Mouse (Mus musculus) CH12.LX (cell line): Measurements from ENCODE around the gene Plod3. TPM values are rescaled to one million over a fixed set of nuclear protein-coding genes. Genes with fewer than 3 reads are reported as not detected.

Experiments used
- DNase-seq: peaks from one replicate; pipeline ENCODE4 v3.0.0-alpha.2; 2013; ENCODE audit errors: extremely low read depth
- H3K27ac ChIP-seq: 2 replicates; pipeline ENCODE4 v1.5.1; 2012; ENCODE audit warnings: low read depth, mild to moderate bottlenecking, control low read depth, moderate library complexity; ENCODE audit not compliant: insufficient read depth
- H3K27me3 ChIP-seq: replicated peaks from 2 replicates; pipeline ENCODE3; 2012; ENCODE audit warnings: inconsistent platforms
- H3K36me3 ChIP-seq, 2 experiments: replicated peaks in 1 of 2; 2 replicates each; pipeline versions ENCODE3 to v1.6.1; 2012; ENCODE audit warnings: inconsistent platforms in 1 of 2, low read length in 1 of 2, mild to moderate bottlenecking in 1 of 2, mixed read lengths in 1 of 2, moderate library complexity in 1 of 2; ENCODE audit not compliant: control insufficient read depth in 1 of 2, insufficient read depth in 1 of 2
- H3K4me1 ChIP-seq, 2 experiments: 2 replicates each; pipeline ENCODE4 v1.6.1; 2012; ENCODE audit warnings: inconsistent platforms in 1 of 2, moderate library complexity in 1 of 2; ENCODE audit not compliant: insufficient read depth in 2 of 2, control insufficient read depth in 1 of 2
- H3K4me2 ChIP-seq: 2 replicates; pipeline ENCODE4 v1.6.1; 2012; ENCODE audit warnings: low read depth, mild to moderate bottlenecking, control low read depth; ENCODE audit not compliant: poor library complexity, insufficient read depth, severe bottlenecking
- H3K4me3 ChIP-seq, 3 experiments: fragments of 150-350 bp in 1 of 3; sonication (generic) in 1 of 3; replicated peaks in 1 of 3; 2 replicates each; pipeline versions ENCODE3 to v1.5.1; 2011 to 2012; ENCODE audit warnings: low read depth in 2 of 3, low read length in 2 of 3, mild to moderate bottlenecking in 2 of 3, moderate library complexity in 2 of 3, control low read depth in 1 of 3, improper control_type of control experiment in 1 of 3, inconsistent platforms in 1 of 3, mixed read lengths in 1 of 3; ENCODE audit not compliant: poor library complexity in 1 of 3
- H3K79me2 ChIP-seq: replicated peaks from 2 replicates; pipeline ENCODE4 v1.6.1; 2012; ENCODE audit warnings: mild to moderate bottlenecking, moderate library complexity; ENCODE audit not compliant: control insufficient read depth, poor library complexity, insufficient read depth, severe bottlenecking; ENCODE audit errors: extremely low read depth
- H3K9ac ChIP-seq: 2 replicates; pipeline ENCODE4 v1.6.1; 2012; ENCODE audit warnings: low read depth, mild to moderate bottlenecking, control low read depth, moderate library complexity; ENCODE audit not compliant: insufficient read depth
- H3K9me3 ChIP-seq: replicated peaks from 2 replicates; pipeline ENCODE3; 2012; ENCODE audit warnings: low read length, inconsistent platforms, mixed read lengths
- BHLHE40 ChIP-seq: IDR thresholded peaks from 2 replicates; pipeline ENCODE4 v1.6.1; 2011; ENCODE audit warnings: mild to moderate bottlenecking, low read depth, low read length, improper control_type of control experiment
- CHD1 ChIP-seq: IDR thresholded peaks from 2 replicates; pipeline ENCODE4 v1.6.1; 2012; ENCODE audit warnings: low read depth, low read length, improper control_type of control experiment, inconsistent platforms
- CTCF ChIP-seq, 2 experiments: IDR thresholded peaks in 1 of 2; conservative IDR thresholded peaks in 1 of 2; 2 replicates each; pipeline ENCODE4 v1.5.1; 2011 to 2012; ENCODE audit warnings: low read depth in 2 of 2, low read length in 2 of 2, improper control_type of control experiment in 1 of 2, inconsistent platforms in 1 of 2, mild to moderate bottlenecking in 1 of 2, moderate library complexity in 1 of 2
- EP300 ChIP-seq: IDR thresholded peaks from 2 replicates; pipeline ENCODE4 v1.6.1; 2011; ENCODE audit warnings: low read length, improper control_type of control experiment
- ETS1 ChIP-seq: conservative IDR thresholded peaks from 2 replicates; pipeline ENCODE4 v1.6.1; 2012; ENCODE audit warnings: low read depth, mild to moderate bottlenecking, inconsistent platforms, low read length, improper control_type of control experiment, moderate library complexity
- GABPA ChIP-seq: IDR thresholded peaks from 2 replicates; pipeline ENCODE4 v1.6.1; 2012; ENCODE audit warnings: low read depth, low read length, improper control_type of control experiment, inconsistent platforms; ENCODE audit not compliant: insufficient replicate concordance
- HCFC1 ChIP-seq: IDR thresholded peaks from 2 replicates; pipeline ENCODE4 v1.6.1; 2012; ENCODE audit warnings: low read depth, mild to moderate bottlenecking, inconsistent platforms, low read length, improper control_type of control experiment
- IRF4 ChIP-seq: IDR thresholded peaks from 2 replicates; pipeline ENCODE4 v1.6.1; 2014; ENCODE audit warnings: low read depth, mild to moderate bottlenecking, inconsistent platforms, low read length, improper control_type of control experiment
- JUN ChIP-seq: IDR thresholded peaks from 2 replicates; pipeline ENCODE4 v1.6.1; 2011; ENCODE audit warnings: low read depth, mild to moderate bottlenecking, low read length, improper control_type of control experiment, moderate library complexity; ENCODE audit not compliant: insufficient read depth
- JUND ChIP-seq: conservative IDR thresholded peaks from 2 replicates; pipeline ENCODE4 v1.6.1; 2011; ENCODE audit warnings: low read depth, low read length, improper control_type of control experiment
- KAT2A ChIP-seq: IDR thresholded peaks from 2 replicates; pipeline ENCODE4 v1.6.1; 2012; ENCODE audit warnings: low read length, improper control_type of control experiment, inconsistent platforms; ENCODE audit not compliant: insufficient replicate concordance
- MAX ChIP-seq: IDR thresholded peaks from 2 replicates; pipeline ENCODE4 v1.6.1; 2011; ENCODE audit warnings: low read length, improper control_type of control experiment
- MAZ ChIP-seq: IDR thresholded peaks from 2 replicates; pipeline ENCODE4 v1.6.1; 2012; ENCODE audit warnings: low read depth, mild to moderate bottlenecking, inconsistent platforms, low read length, improper control_type of control experiment, moderate library complexity
- MXI1 ChIP-seq: IDR thresholded peaks from 2 replicates; pipeline ENCODE4 v1.6.1; 2011; ENCODE audit warnings: mild to moderate bottlenecking, low read depth, low read length, improper control_type of control experiment
- NRF1 ChIP-seq: IDR thresholded peaks from 2 replicates; pipeline ENCODE4 v1.6.1; 2014; ENCODE audit warnings: low read depth, mild to moderate bottlenecking, inconsistent platforms, low read length, improper control_type of control experiment, moderate library complexity
- PAX5 ChIP-seq: IDR thresholded peaks from 2 replicates; pipeline ENCODE4 v1.6.1; 2012; ENCODE audit warnings: low read length, inconsistent platforms, mixed read lengths
- POLR2A ChIP-seq: IDR thresholded peaks from 2 replicates; pipeline ENCODE4 v1.6.1; 2011; ENCODE audit warnings: low read depth, mild to moderate bottlenecking, improper control_type of control experiment, low read length
- RAD21 ChIP-seq: IDR thresholded peaks from 2 replicates; pipeline ENCODE4 v1.6.1; 2011; ENCODE audit warnings: low read depth, mild to moderate bottlenecking, low read length, improper control_type of control experiment, moderate library complexity
- RCOR1 ChIP-seq: conservative IDR thresholded peaks from 2 replicates; pipeline ENCODE4 v1.6.1; 2012; ENCODE audit warnings: low read depth, mild to moderate bottlenecking, inconsistent platforms, low read length, improper control_type of control experiment
- SIN3A ChIP-seq: IDR thresholded peaks from 2 replicates; pipeline ENCODE4 v1.6.1; 2012; ENCODE audit warnings: low read length, improper control_type of control experiment, inconsistent platforms
- SMC3 ChIP-seq: IDR thresholded peaks from 2 replicates; pipeline ENCODE4 v1.6.1; 2011; ENCODE audit warnings: low read depth, low read length, improper control_type of control experiment
- UBTF ChIP-seq: IDR thresholded peaks from 2 replicates; pipeline ENCODE4 v1.6.1; 2012; ENCODE audit warnings: low read depth, mild to moderate bottlenecking, inconsistent platforms, low read length, improper control_type of control experiment, moderate library complexity
- ZKSCAN1 ChIP-seq: IDR thresholded peaks from 2 replicates; pipeline ENCODE4 v1.6.1; 2012; ENCODE audit warnings: low read depth, inconsistent platforms, low read length, improper control_type of control experiment, borderline replicate concordance
- ZNF384 ChIP-seq: IDR thresholded peaks from 2 replicates; pipeline ENCODE4 v1.6.1; 2012; ENCODE audit warnings: low read depth, low read length, improper control_type of control experiment, inconsistent platforms
- dilution Hi-C: fragments of 300-500 bp; cut with MboI; formaldehyde crosslinking; loops from 2 replicates; pipeline ENCODE4 v1.14.3; 2020; ENCODE audit warnings: low sequenced_read_pairs; ENCODE audit not compliant: extremely low pct_unique_long_range_greater_than_20kb, extremely low pct_ligation_motif_present
- in situ Hi-C: fragments of 300-500 bp; cut with MboI; formaldehyde crosslinking; loops from 3 replicates; pipeline ENCODE4 v1.14.3; 2019; ENCODE audit warnings: low sequenced_read_pairs, low pct_ligation_motif_present, low pct_unique_long_range_greater_than_20kb, mixed read lengths
- polyA plus RNA-seq: library from polyadenylated mRNA; unstranded; fragments of >175 nt; gene quantifications from 2 replicates; pipeline ENCODE4 v1.2.1, GENCODE M21; 2012; ENCODE audit warnings: low read depth; ENCODE audit not compliant: insufficient read length
- total RNA-seq, 2 experiments: library from RNA; depleted of rRNA; stranded (reverse); fragments of 300-350 nt in 1 of 2; fragments of >200 nt in 1 of 2; gene quantifications; 2 replicates each; pipeline ENCODE4 v1.2.3; 2012 to 2014

Plod3 gene
- total and polyA plus RNA-seq, 3 experiments = 8.8 to 45.2 (median 23.6) TPM

GRCm38 (mm10) chr5:136961983-136962461 lies 24.8 kb upstream of the Plod3 start (continued):
- no peak; the same call in 1 of the 2 replicates for TF ChIP-seq CHD1
- peak; percentile 82 for TF ChIP-seq MAZ
- no peak for TF ChIP-seq SMC3
- TF ChIP-seq BHLHE40 = no peak
- TF ChIP-seq MAX = no peak
- TF ChIP-seq ZKSCAN1 = no peak
- no peak for TF ChIP-seq PAX5
- peak; percentile 31; the same call in 1 of the 2 replicates for TF ChIP-seq NRF1
- no peak for TF ChIP-seq JUND
- TF ChIP-seq ZNF384 = no peak
- TF ChIP-seq CTCF (conservative IDR thresholded peaks at IDR 0.05 in 1 of 2, IDR thresholded peaks at IDR 0.05 in 1 of 2; ENCODE audit: low read depth in 2 of 2, low read length in 2 of 2) = no peak

- peaks cover 8 to 29% of the 10 kb centered on the region in 2 experiments; a peak in 3 of 4 replicates for H3K4me1 ChIP-seq
- peak; percentile 43; the same call in 1 of the 2 replicates for TF ChIP-seq IRF4
- peak; percentile 52; the same call in 1 of the 2 replicates for TF ChIP-seq MAX
- TF ChIP-seq CTCF (conservative IDR thresholded peaks at IDR 0.05 in 1 of 2, IDR thresholded peaks at IDR 0.05 in 1 of 2; ENCODE audit: low read depth in 2 of 2, low read length in 2 of 2) = peak; percentile 80 to 88
- TF ChIP-seq KAT2A = no peak
- no peak for TF ChIP-seq ETS1
- no peak for TF ChIP-seq NRF1
- TF ChIP-seq POLR2A = no peak
- TF ChIP-seq SMC3 = peak; percentile 68
- no peak for TF ChIP-seq ZNF384
- TF ChIP-seq MXI1 = peak; percentile 60; the same call in 1 of the 2 replicates
- TF ChIP-seq HCFC1 = no peak
- TF ChIP-seq EP300 = no peak
- TF ChIP-seq RCOR1 = no peak
- TF ChIP-seq SIN3A = no peak; the same call in 1 of the 2 replicates
- peak; percentile 78 for TF ChIP-seq CHD1
- peak; percentile 33 for TF ChIP-seq RAD21
- TF ChIP-seq UBTF = no peak
- TF ChIP-seq JUN = no peak
- TF ChIP-seq GABPA = no peak
Observed at GRCm38 (mm10) chr5:136962501-136962900, 24.3 kb upstream of the Plod3 start.

More at GRCm38 (mm10) chr5:136962501-136962900, 24.3 kb upstream of the Plod3 start:
- Histone ChIP-seq H3K9me3 (no peaks in the 10 kb centered on the region), H3K4me3 (peak overlapping the region; percentile 66 to 100 (median 87)), H3K36me3 (peaks cover 35 to 47% of the 10 kb centered on the region in 2 experiments), H3K9ac (peak overlapping the region; percentile 90), H3K27me3 (no peaks in the 10 kb centered on the region), H3K27ac (peak overlapping the region; percentile 85; the same call in 1 of the 2 replicates), H3K79me2 (no peaks in the 10 kb centered on the region), H3K4me2 (peak overlapping the region; percentile 71)
- peak; percentile 81 for DNase-seq
- in situ Hi-C loops = loop anchor here (5.0 kb wide), 1 partner anchor 35 kb away; no protein-coding TSS in a partner anchor
- dilution Hi-C loops = no loop called here
